ENCODE assay signal across 11 mouse cellular contexts in the genomic region with DNA sequence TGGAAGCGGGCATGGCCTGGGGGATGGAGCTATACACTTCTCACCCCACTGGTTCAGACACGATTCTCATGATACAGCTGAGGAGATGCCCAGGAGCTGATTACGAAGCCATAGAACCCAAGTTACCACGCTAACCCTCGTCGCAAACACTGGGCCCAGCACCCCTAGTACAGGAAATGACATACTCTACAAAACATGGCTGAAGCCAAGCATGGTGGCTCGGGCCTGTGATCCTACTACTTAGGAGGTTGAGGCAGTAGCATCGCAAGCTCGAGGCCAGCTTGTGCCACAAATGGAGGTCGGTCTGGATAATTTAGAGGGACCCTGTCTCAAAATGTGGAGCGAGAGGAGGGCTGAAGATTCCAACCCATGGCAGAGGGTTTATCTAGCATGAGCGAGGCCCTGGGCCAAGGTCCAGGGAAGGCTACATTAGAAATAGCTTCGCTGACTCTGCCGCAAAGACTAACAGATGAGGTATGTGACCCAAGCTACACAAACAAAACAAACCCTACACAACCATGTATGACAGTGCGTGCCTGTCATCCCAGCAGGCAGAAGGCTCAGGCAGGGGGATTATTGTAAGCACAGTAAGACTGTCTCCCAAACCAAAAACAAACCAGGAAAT. TPM values are rescaled to one million over a fixed set of nuclear protein-coding genes. Genes with fewer than 3 reads are reported as not detected.
DNase-seq lines count a peak whose midpoint lies in the region; ATAC-seq and TF ChIP-seq lines count a peak whose summit lies in the region.
"Had no signal": no experiment of that assay in that cellular context is flagged by ENCODE, and none has a peak within 500 bp of the region (broad histone marks: within the 10 kb centered on the region; RNA-seq: fewer than 3 reads in every experiment).

No protein-coding gene starts in this region.

- no peak overlapping the region for H3K4me2 ChIP-seq in heart, embryonic 15.5 days
- H3K4me2 ChIP-seq in heart, embryonic 12.5 days, result no peak overlapping the region
- H3K4me2 ChIP-seq in lung, embryonic 15.5 days, result peak overlapping the region; percentile 41; the same call in 1 of the 2 replicates
- no peak overlapping the region for H3K4me2 ChIP-seq in kidney, embryonic 15.5 days
- H3K4me2 ChIP-seq: forebrain, embryonic 13.5 days had no signal

- no peaks in the 10 kb centered on the region for H3K9me3 ChIP-seq in heart, embryonic 15.5 days (replicated peaks)
- no peaks in the 10 kb centered on the region; the same call in 1 of the 2 replicates for H3K9me3 ChIP-seq in heart, embryonic 12.5 days (replicated peaks)
- no peaks in the 10 kb centered on the region for H3K9me3 ChIP-seq in lung, embryonic 15.5 days
- no peaks in the 10 kb centered on the region for H3K9me3 ChIP-seq in kidney, embryonic 15.5 days (replicated peaks)
- H3K9me3 ChIP-seq: forebrain, embryonic 13.5 days had no signal

- TF ChIP-seq POLR2A in small intestine, adult 2 months (IDR thresholded peaks at IDR 0.05; ENCODE audit: low read depth, low read length), result peak; percentile 10; the same call in 1 of the 2 replicates

- H3K36me3 ChIP-seq in heart, embryonic 15.5 days, result no peaks in the 10 kb centered on the region
- no peaks in the 10 kb centered on the region for H3K36me3 ChIP-seq in heart, embryonic 12.5 days
- H3K36me3 ChIP-seq in lung, embryonic 15.5 days, result no peaks in the 10 kb centered on the region
- peaks cover 7% of the 10 kb centered on the region; the same call in 1 of the 2 replicates for H3K36me3 ChIP-seq in kidney, embryonic 15.5 days
- no peaks in the 10 kb centered on the region for H3K36me3 ChIP-seq in small intestine, adult 2 months (ENCODE audit: control insufficient read depth, insufficient read depth, low read length)

- H3K27ac ChIP-seq in heart, embryonic 15.5 days, result 0 out of 2 replicates have a peak overlapping the region, but pooled peaks have one; percentile 24
- no peak overlapping the region for H3K27ac ChIP-seq in heart, embryonic 12.5 days (ENCODE audit: poor library complexity, severe bottlenecking)
- peak overlapping the region; percentile 59; the same call in 1 of the 2 replicates for H3K27ac ChIP-seq in lung, embryonic 15.5 days
- peak overlapping the region; percentile 72 for H3K27ac ChIP-seq in kidney, embryonic 15.5 days
- H3K27ac ChIP-seq in small intestine, adult 2 months (ENCODE audit: insufficient read depth, low read depth, low read length), result no peak overlapping the region
- H3K27ac ChIP-seq: forebrain, embryonic 13.5 days; hindbrain, postnatal 0 days had no signal

- no peak overlapping the region for H3K9ac ChIP-seq in heart, embryonic 15.5 days
- no peak overlapping the region for H3K9ac ChIP-seq in heart, embryonic 12.5 days
- no peak overlapping the region for H3K9ac ChIP-seq in lung, embryonic 15.5 days
- H3K9ac ChIP-seq in kidney, embryonic 15.5 days, result no peak overlapping the region
- H3K9ac ChIP-seq: forebrain, embryonic 13.5 days had no signal

- 73% methylated on average over 15 of the region's 15 CpGs for WGBS in heart, embryonic 15.5 days
- WGBS in heart, embryonic 12.5 days, result 81% methylated on average over 15 of the region's 15 CpGs
- 73% methylated on average over 15 of the region's 15 CpGs for WGBS in lung, embryonic 15.5 days
- WGBS in kidney, embryonic 15.5 days, result 77% methylated on average over 15 of the region's 15 CpGs
- 88% methylated on average over 15 of the region's 15 CpGs for WGBS in small intestine, adult 2 months

- TF ChIP-seq CTCF in small intestine, adult 2 months (IDR thresholded peaks at IDR 0.05; ENCODE audit: extremely low read depth, insufficient read length, insufficient replicate concordance, low read depth, low read length), result no peak

- no peaks in the 10 kb centered on the region for H3K27me3 ChIP-seq in heart, embryonic 15.5 days
- H3K27me3 ChIP-seq in heart, embryonic 12.5 days (replicated peaks), result no peaks in the 10 kb centered on the region
- H3K27me3 ChIP-seq in lung, embryonic 15.5 days, result no peaks in the 10 kb centered on the region
- no peaks in the 10 kb centered on the region for H3K27me3 ChIP-seq in kidney, embryonic 15.5 days
- no peaks in the 10 kb centered on the region for H3K27me3 ChIP-seq in small intestine, adult 2 months (ENCODE audit: control insufficient read depth, insufficient read depth, low read length)
- H3K27me3 ChIP-seq: forebrain, embryonic 13.5 days had no signal

- no peak for DNase-seq in lung, postnatal 25 days (ENCODE audit: low spot score)
- no peak for DNase-seq in right cerebral cortex, postnatal 10 days (ENCODE audit: low spot score in 2 of 2)
- DNase-seq: thymus, adult 2 months had no signal

- no peak overlapping the region for H3K4me3 ChIP-seq in heart, embryonic 15.5 days
- H3K4me3 ChIP-seq in heart, embryonic 12.5 days, result no peak overlapping the region
- H3K4me3 ChIP-seq in lung, embryonic 15.5 days, result no peak overlapping the region
- H3K4me3 ChIP-seq in kidney, embryonic 15.5 days (replicated peaks), result no peak overlapping the region
- no peak overlapping the region for H3K4me3 ChIP-seq in small intestine, adult 2 months (ENCODE audit: low read depth, low read length)
- H3K4me3 ChIP-seq: forebrain, embryonic 13.5 days had no signal

- no peak for ATAC-seq in heart, embryonic 15.5 days (replicated peaks; ENCODE audit: insufficient number of reproducible peaks, insufficient read depth, low FRiP score, low read depth)
- ATAC-seq in heart, embryonic 12.5 days (ENCODE audit: insufficient number of reproducible peaks, low FRiP score), result no peak
- no peak for ATAC-seq in lung, embryonic 15.5 days (ENCODE audit: borderline replicate concordance, extremely low read depth, low FRiP score, low TSS enrichment)
- ATAC-seq in kidney, embryonic 15.5 days (replicated peaks; ENCODE audit: low FRiP score), result no peak
- no peak for ATAC-seq in CD4-positive, CD25-positive, alpha-beta regulatory T cell, adult 4 months
- ATAC-seq: forebrain, embryonic 13.5 days; hindbrain, postnatal 0 days had no signal

- H3K4me1 ChIP-seq in heart, embryonic 15.5 days (replicated peaks), result peaks cover 73% of the 10 kb centered on the region
- H3K4me1 ChIP-seq in heart, embryonic 12.5 days (replicated peaks), result peaks cover 49% of the 10 kb centered on the region
- H3K4me1 ChIP-seq in lung, embryonic 15.5 days, result peaks cover 73% of the 10 kb centered on the region
- H3K4me1 ChIP-seq in kidney, embryonic 15.5 days, result peaks cover 87% of the 10 kb centered on the region
- H3K4me1 ChIP-seq in small intestine, adult 2 months (ENCODE audit: control insufficient read depth, insufficient read depth, insufficient read length, low read length), result peaks cover 38% of the 10 kb centered on the region
- H3K4me1 ChIP-seq: forebrain, embryonic 13.5 days had no signal

RNA-seq across cellular contexts. Expression of a gene that starts 8.8 kb away (rescaled TPM):
- 10.2 and 16.0 TPM in 2 replicates for polyA plus RNA-seq in heart, embryonic 15.5 days (2015; fragmentation: Nextera tagmentation; extraction: Ambion mirVana)
- polyA plus RNA-seq in heart, embryonic 12.5 days (2016; fragmentation: Nextera tagmentation; extraction: Ambion mirVana), result 11.4 and 12.7 TPM in 2 replicates
- polyA plus RNA-seq in lung, embryonic 15.5 days (2015; fragmentation: Nextera tagmentation; extraction: Ambion mirVana), result 25.0 and 29.3 TPM in 2 replicates
- 17.8 and 18.5 TPM in 2 replicates for polyA plus RNA-seq in kidney, embryonic 15.5 days (2015; fragmentation: Nextera tagmentation; extraction: Ambion mirVana)
- 17.7 and 22.0 TPM in 2 replicates for polyA plus RNA-seq in small intestine, adult 2 months (2012; rRNA removed)
- polyA plus RNA-seq in CD4-positive, CD25-positive, alpha-beta regulatory T cell, adult 4 months (2017; shearing (Covaris generic)), result 1 to 10 TPM; 4.1 to 4.4 TPM

RNA-seq across cellular contexts. Expression of a gene that starts 45.2 kb away (rescaled TPM):
- polyA plus RNA-seq in heart, embryonic 15.5 days (2015; fragmentation: Nextera tagmentation; extraction: Ambion mirVana), result 10.2 and 12.5 TPM in 2 replicates
- polyA plus RNA-seq in heart, embryonic 12.5 days (2016; fragmentation: Nextera tagmentation; extraction: Ambion mirVana), result 5.4 and 5.7 TPM in 2 replicates
- 15.6 and 15.7 TPM in 2 replicates for polyA plus RNA-seq in lung, embryonic 15.5 days (2015; fragmentation: Nextera tagmentation; extraction: Ambion mirVana)
- 11.7 and 12.7 TPM in 2 replicates for polyA plus RNA-seq in kidney, embryonic 15.5 days (2015; fragmentation: Nextera tagmentation; extraction: Ambion mirVana)
- 17.4 and 27.3 TPM in 2 replicates for polyA plus RNA-seq in small intestine, adult 2 months (2012; rRNA removed)
- polyA plus RNA-seq in CD4-positive, CD25-positive, alpha-beta regulatory T cell, adult 4 months (2017; shearing (Covaris generic)), result 1 to 10 TPM; 4.5 to 7.9 TPM

Comparison
In these comparisons a context has a peak if more than half of its experiments do, and no peak if none do; other contexts are left out.
1. H3K27ac ChIP-seq: peak in heart, embryonic 15.5 days (single experiment), lung, embryonic 15.5 days (single experiment) and kidney, embryonic 15.5 days (single experiment); none in heart, embryonic 12.5 days (single experiment) and small intestine, adult 2 months (single experiment).